Mouse (Mus musculus) heart, embryonic 16.5 days (tissue): ENCODE measurements at regions not wholly inside any gene's neighbourhood (a gene's known extent, or its start where the extent isn't known, plus 50 kb on each side); places are given as distances from the start of the nearest gene placed in this dataset.
"Not testable (repeated sequence)": the region's sequence is repeated elsewhere in the genome, so short reads cannot be mapped to it uniquely, and the experiment has no call there.

Source experiments
- ATAC-seq: fragments of 200-750 bp; cut with Nextera tagmentation; replicated peaks from 2 replicates; pipeline ENCODE4 v1.8.0; 2017; ENCODE audit warnings: moderate number of reproducible peaks; ENCODE audit not compliant: insufficient read depth, low FRiP score; ENCODE audit errors: extremely low read depth
- H3K27ac ChIP-seq: fragments of 300-500 bp; sonication (generic); 2 replicates; pipeline ENCODE4 v1.5.1; 2014; ENCODE audit warnings: mild to moderate bottlenecking, low read length, control low read depth, moderate library complexity
- H3K27me3 ChIP-seq: fragments of 300-500 bp; sonication (generic); 2 replicates; pipeline ENCODE4 v1.6.1; 2014; ENCODE audit warnings: low read length, mixed read lengths; ENCODE audit not compliant: control insufficient read depth, insufficient read depth
- H3K36me3 ChIP-seq: fragments of 300-500 bp; sonication (generic); 2 replicates; pipeline ENCODE4 v1.6.1; 2014; ENCODE audit not compliant: control insufficient read depth, insufficient read depth
- H3K4me1 ChIP-seq: fragments of 300-500 bp; sonication (generic); 2 replicates; pipeline ENCODE4 v1.6.1; 2014; ENCODE audit warnings: low read length, mixed read lengths; ENCODE audit not compliant: control insufficient read depth, insufficient read depth
- H3K4me2 ChIP-seq: fragments of 300-500 bp; sonication (generic); 2 replicates; pipeline ENCODE4 v1.6.1; 2014; ENCODE audit warnings: low read depth, mild to moderate bottlenecking, control low read depth, low read length
- H3K4me3 ChIP-seq: fragments of 300-500 bp; sonication (generic); 2 replicates; pipeline ENCODE4 v1.5.1; 2014; ENCODE audit warnings: mild to moderate bottlenecking, control low read depth, low read length
- H3K9ac ChIP-seq: fragments of 300-500 bp; sonication (generic); 2 replicates; pipeline ENCODE4 v1.6.1; 2014; ENCODE audit warnings: low read length, control low read depth
- H3K9me3 ChIP-seq: fragments of 300-500 bp; sonication (generic); replicated peaks from 2 replicates; pipeline ENCODE4 v1.6.1; 2016; ENCODE audit warnings: low read length; ENCODE audit not compliant: control insufficient read depth
- WGBS: fragments of 180-500 bp; shearing (Covaris S2); extraction: QIAGEN DNeasy Blood & Tissue Kit; methylation state at CpG from one replicate; pipeline ENCODE4 v1.1.7; 2014; 5-methylcytosine and 5-hydroxymethylcytosine counted together

- 89% methylated on average over 4 of the region's 4 CpGs for WGBS
- Histone ChIP-seq H3K9me3 (no peaks in the 10 kb centered on the region), H3K4me1 (no peaks in the 10 kb centered on the region), H3K4me2 (no peak overlapping the region), H3K27ac (no peak overlapping the region), H3K27me3 (no peaks in the 10 kb centered on the region), H3K9ac (no peak overlapping the region), H3K4me3 (no peak overlapping the region), H3K36me3 (no peaks in the 10 kb centered on the region)
- no peak for ATAC-seq
These were observed 198.8 kb upstream of the Gm17728 start for GRCm38 (mm10) chr17:9223097-9223496.

- no peaks in the 10 kb centered on the region for H3K9me3 ChIP-seq
- no peak overlapping the region for H3K4me3 ChIP-seq
- no peak overlapping the region for H3K27ac ChIP-seq
- H3K4me1 ChIP-seq, result no peaks in the 10 kb centered on the region
- H3K27me3 ChIP-seq, result no peaks in the 10 kb centered on the region
- WGBS, result 58% methylated on average over 10 of the region's 10 CpGs
- H3K36me3 ChIP-seq, result no peaks in the 10 kb centered on the region
- no peak overlapping the region for H3K9ac ChIP-seq
- ATAC-seq, result no peak
- no peak overlapping the region for H3K4me2 ChIP-seq
These were observed 193.8 kb upstream of the Gm17728 start for GRCm38 (mm10) chr17:9227872-9228575.

GRCm38 (mm10) chr17:9235141-9235571 is 186.7 kb upstream of the Gm17728 start:
- no peaks in the 10 kb centered on the region for H3K4me1 ChIP-seq
- H3K4me2 ChIP-seq, result no peak overlapping the region
- H3K9me3 ChIP-seq, result no peaks in the 10 kb centered on the region
- no peaks in the 10 kb centered on the region for H3K36me3 ChIP-seq
- no peaks in the 10 kb centered on the region for H3K27me3 ChIP-seq
- ATAC-seq, result no peak
- H3K9ac ChIP-seq, result no peak overlapping the region
- WGBS, result 57% methylated on average over 6 of the region's 6 CpGs
- no peak overlapping the region for H3K27ac ChIP-seq
- no peak overlapping the region for H3K4me3 ChIP-seq

- Histone ChIP-seq H3K9me3 (no peaks in the 10 kb centered on the region), H3K9ac (no peak overlapping the region), H3K27ac (no peak overlapping the region), H3K4me3 (no peak overlapping the region), H3K27me3 (no peaks in the 10 kb centered on the region), H3K36me3 (no peaks in the 10 kb centered on the region), H3K4me2 (no peak overlapping the region), H3K4me1 (no peaks in the 10 kb centered on the region)
- 49% methylated on average over 5 of the region's 5 CpGs for WGBS
- ATAC-seq, result no peak
These were observed 163.2 kb upstream of the Gm17728 start for GRCm38 (mm10) chr17:9258646-9259170.

- Histone ChIP-seq H3K4me1 (no peaks in the 10 kb centered on the region), H3K9me3 (no peaks in the 10 kb centered on the region), H3K4me3 (no peak overlapping the region), H3K9ac (no peak overlapping the region), H3K4me2 (no peak overlapping the region), H3K36me3 (no peaks in the 10 kb centered on the region), H3K27ac (no peak overlapping the region), H3K27me3 (no peaks in the 10 kb centered on the region)
- ATAC-seq, result no peak
- 66% methylated on average over 3 of the region's 3 CpGs for WGBS
These were observed 153.1 kb upstream of the Gm17728 start for GRCm38 (mm10) chr17:9268776-9269175.

GRCm38 (mm10) chr17:9278046-9278445 is 143.8 kb upstream of the Gm17728 start:
- H3K27me3 ChIP-seq, H3K4me1 ChIP-seq, H3K27ac ChIP-seq, ATAC-seq, H3K4me2 ChIP-seq, H3K4me3 ChIP-seq, H3K9me3 ChIP-seq, H3K9ac ChIP-seq, H3K36me3 ChIP-seq: not testable (repeated sequence)
- WGBS, result 61% methylated on average over 3 of the region's 3 CpGs

GRCm38 (mm10) chr17:9279481-9279880 is 142.4 kb upstream of the Gm17728 start:
- Histone ChIP-seq H3K27me3 (no peaks in the 10 kb centered on the region), H3K9me3 (no peaks in the 10 kb centered on the region), H3K4me1 (no peaks in the 10 kb centered on the region), H3K4me3 (no peak overlapping the region), H3K27ac (no peak overlapping the region), H3K4me2 (no peak overlapping the region), H3K36me3 (no peaks in the 10 kb centered on the region), H3K9ac (no peak overlapping the region)
- no peak for ATAC-seq
- WGBS, result 80% methylated on average over 7 of the region's 7 CpGs

GRCm38 (mm10) chr17:9281891-9282290 is 140.0 kb upstream of the Gm17728 start:
- Histone ChIP-seq H3K4me2 (no peak overlapping the region), H3K9me3 (no peaks in the 10 kb centered on the region), H3K36me3 (no peaks in the 10 kb centered on the region), H3K4me3 (no peak overlapping the region), H3K27ac (no peak overlapping the region), H3K9ac (no peak overlapping the region), H3K27me3 (no peaks in the 10 kb centered on the region), H3K4me1 (no peaks in the 10 kb centered on the region)
- WGBS, result 60% methylated on average over 5 of the region's 5 CpGs
- ATAC-seq, result no peak

GRCm38 (mm10) chr17:9282333-9283176 is 139.3 kb upstream of the Gm17728 start:
- no peaks in the 10 kb centered on the region for H3K36me3 ChIP-seq

More at GRCm38 (mm10) chr17:9282333-9283176, 139.3 kb upstream of the Gm17728 start:
- no peak overlapping the region for H3K27ac ChIP-seq
- H3K4me2 ChIP-seq, result no peak overlapping the region
- no peaks in the 10 kb centered on the region for H3K9me3 ChIP-seq
- ATAC-seq, result no peak
- no peaks in the 10 kb centered on the region for H3K4me1 ChIP-seq
- no peak overlapping the region for H3K9ac ChIP-seq
- no peaks in the 10 kb centered on the region for H3K27me3 ChIP-seq
- no peak overlapping the region for H3K4me3 ChIP-seq
- WGBS, result 81% methylated on average over 7 of the region's 7 CpGs
